Mouse (Mus musculus) adrenal gland, postnatal 14 days (tissue): ENCODE measurements at regions not wholly inside any gene's neighbourhood (a gene's known extent, or its start where the extent isn't known, plus 50 kb on each side); places are given as distances from the start of the nearest gene placed in this dataset.
A peak's percentile ranks its signal among the peaks of the same experiment; 100 is the strongest.

Source experiments
- DNase-seq: peaks from one replicate; pipeline ENCODE4 v3.0.0; 2021; ENCODE audit warnings: mixed read lengths

- no peak for DNase-seq
Measured at GRCm38 (mm10) chr11:31748275-31748815, 76.7 kb upstream of the Bod1 start.

- no peak for DNase-seq
Measured at GRCm38 (mm10) chr11:31751274-31751673, 79.6 kb upstream of the Bod1 start.

- DNase-seq, result no peak
Measured at GRCm38 (mm10) chr11:31753211-31753610, 81.5 kb upstream of the Bod1 start.

- DNase-seq, result no peak
Measured at GRCm38 (mm10) chr11:31753711-31754161, 82.1 kb upstream of the Bod1 start.

- DNase-seq, result no peak
Measured at GRCm38 (mm10) chr11:31754416-31754815, 82.7 kb upstream of the Bod1 start.

- DNase-seq, result no peak
Measured at GRCm38 (mm10) chr11:31755858-31756257, 84.2 kb upstream of the Bod1 start.

- DNase-seq, result no peak
Measured at GRCm38 (mm10) chr11:31756355-31757145, 84.9 kb upstream of the Bod1 start.

- DNase-seq, result peak; percentile 53
Measured at GRCm38 (mm10) chr11:31759868-31760765, 88.4 kb upstream of the Bod1 start.

- no peak for DNase-seq
Measured at GRCm38 (mm10) chr11:31763856-31764255, 92.2 kb upstream of the Bod1 start.

- no peak for DNase-seq
Measured at GRCm38 (mm10) chr11:31766296-31766695, 94.6 kb upstream of the Bod1 start.

- DNase-seq, result no peak
Measured at GRCm38 (mm10) chr11:31767727-31768495, 96.2 kb upstream of the Bod1 start.

- DNase-seq, result peak; percentile 70
Measured at GRCm38 (mm10) chr11:31769804-31770654, 98.3 kb upstream of the Bod1 start.

GRCm38 (mm10) chr11:31770881-31771280 is 99.2 kb upstream of the Bod1 start:
- peak; percentile 57 for DNase-seq

GRCm38 (mm10) chr11:31771491-31772439 is 100.1 kb upstream of the Bod1 start:
- DNase-seq, result peak; percentile 22

- no peak for DNase-seq
Measured at GRCm38 (mm10) chr11:31777531-31777930, 94.5 kb upstream of the Cpeb4 start.

GRCm38 (mm10) chr11:31778766-31779165 is 93.2 kb upstream of the Cpeb4 start:
- no peak for DNase-seq

- no peak for DNase-seq
Measured at GRCm38 (mm10) chr11:31779267-31779666, 92.7 kb upstream of the Cpeb4 start.

- no peak for DNase-seq
Measured at GRCm38 (mm10) chr11:31780969-31781368, 91.0 kb upstream of the Cpeb4 start.

- DNase-seq, result peak; percentile 70
Measured at GRCm38 (mm10) chr11:31781605-31782004, 90.4 kb upstream of the Cpeb4 start.

GRCm38 (mm10) chr11:31783506-31784063 is 88.4 kb upstream of the Cpeb4 start:
- DNase-seq, result no peak
